Mouse (Mus musculus): ENCODE data around the gene Adpgk.

The Adpgk gene

GRCm38 (mm10) chr9:59290957-59291687, at the start of gene Adpgk:
Adpgk (plus strand) TSS chr9:59291558.
- DNase-seq = peak; percentile 99

GRCm38 (mm10) chr9:59245181-59245580, 46.2 kb upstream of the Adpgk start:
- DNase-seq = no peak

- no peak for DNase-seq
Measured at GRCm38 (mm10) chr9:59246456-59247029, 44.8 kb upstream of the Adpgk start.

- no peak for DNase-seq
Measured at GRCm38 (mm10) chr9:59249359-59249758, 42.0 kb upstream of the Adpgk start.

- DNase-seq = no peak
Measured at GRCm38 (mm10) chr9:59250272-59250671, 41.1 kb upstream of the Adpgk start.

GRCm38 (mm10) chr9:59254716-59255421, 36.5 kb upstream of the Adpgk start:
- no peak for DNase-seq

GRCm38 (mm10) chr9:59259806-59260454, 31.4 kb upstream of the Adpgk start:
- DNase-seq = no peak

- DNase-seq = no peak
Measured at GRCm38 (mm10) chr9:59266332-59266731, 25.0 kb upstream of the Adpgk start.

GRCm38 (mm10) chr9:59269728-59270127, 21.6 kb upstream of the Adpgk start:
- DNase-seq = peak; percentile 52

GRCm38 (mm10) chr9:59271081-59271480, 20.3 kb upstream of the Adpgk start:
- no peak for DNase-seq

GRCm38 (mm10) chr9:59271711-59272110, 19.6 kb upstream of the Adpgk start:
- DNase-seq = no peak

GRCm38 (mm10) chr9:59273199-59273598, 18.2 kb upstream of the Adpgk start:
- no peak for DNase-seq

- no peak for DNase-seq
Measured at GRCm38 (mm10) chr9:59274846-59275455, 16.4 kb upstream of the Adpgk start.

- DNase-seq = no peak
Measured at GRCm38 (mm10) chr9:59278199-59278598, 13.2 kb upstream of the Adpgk start.

- DNase-seq = no peak
Measured at GRCm38 (mm10) chr9:59278694-59279093, 12.7 kb upstream of the Adpgk start.

GRCm38 (mm10) chr9:59280888-59281287, 10.5 kb upstream of the Adpgk start:
- no peak for DNase-seq

GRCm38 (mm10) chr9:59281871-59282682, 9.3 kb upstream of the Adpgk start:
- DNase-seq = peak; percentile 76

- no peak for DNase-seq
Measured at GRCm38 (mm10) chr9:59282683-59282986, 8.7 kb upstream of the Adpgk start.

GRCm38 (mm10) chr9:59285614-59286013, 5.7 kb upstream of the Adpgk start:
- DNase-seq = no peak

GRCm38 (mm10) chr9:59288058-59288457, 3.3 kb upstream of the Adpgk start:
- DNase-seq = no peak

- DNase-seq = no peak
Measured at GRCm38 (mm10) chr9:59288685-59289410, 2.5 kb upstream of the Adpgk start.

Data from cerebellum, adult 11-12 months (tissue).